Mouse (Mus musculus) liver, embryonic 14.5 days (tissue): ENCODE measurements around the gene Slk.

Source experiments
- CTCF ChIP-seq: IDR thresholded peaks from 2 replicates; pipeline ENCODE4 v1.5.1; 2016; ENCODE audit warnings: antibody characterized with exemption, low read depth, control low read depth
- EP300 ChIP-seq: IDR thresholded peaks from 2 replicates; pipeline ENCODE4 v1.6.1; 2016; ENCODE audit warnings: antibody characterized with exemption, low read depth

GRCm38 (mm10) chr19:47667601-47668000 is 88.1 kb downstream of the Slk start:
- TF ChIP-seq CTCF, result no peak
- no peak for TF ChIP-seq EP300
